Mouse (Mus musculus) lung, postnatal 0 days (tissue): Measurements from ENCODE around the gene Tgif1. TPM values are rescaled to one million over a fixed set of nuclear protein-coding genes. Genes with fewer than 3 reads are reported as not detected.

Experiments
- ATAC-seq: fragments of 200-750 bp; cut with Nextera tagmentation; 2 replicates; pipeline ENCODE4 v1.8.0; 2017; ENCODE audit warnings: moderate library complexity
- DNase-seq: peaks from one replicate; pipeline ENCODE4 v3.0.0-alpha.2; 2016; ENCODE audit warnings: low spot score
- H3K27ac ChIP-seq: fragments of 300-500 bp; sonication (generic); 2 replicates; pipeline ENCODE4 v1.5.1; 2014; ENCODE audit warnings: antibody characterized with exemption, mild to moderate bottlenecking, low read length, mixed read lengths
- H3K27me3 ChIP-seq: fragments of 300-500 bp; sonication (generic); replicated peaks from 2 replicates; pipeline ENCODE4 v1.6.1; 2014; ENCODE audit warnings: low read length, mixed read lengths; ENCODE audit not compliant: insufficient read depth
- H3K36me3 ChIP-seq: fragments of 300-500 bp; sonication (generic); 2 replicates; pipeline ENCODE4 v1.6.1; 2014; ENCODE audit warnings: low read length, mixed read lengths; ENCODE audit not compliant: insufficient read depth
- H3K4me1 ChIP-seq: fragments of 300-500 bp; sonication (generic); 2 replicates; pipeline ENCODE4 v1.6.1; 2014; ENCODE audit warnings: antibody characterized with exemption, low read depth, low read length, mixed read lengths; ENCODE audit not compliant: insufficient read depth
- H3K4me2 ChIP-seq: fragments of 300-500 bp; sonication (generic); replicated peaks from 2 replicates; pipeline ENCODE4 v1.6.1; 2014; ENCODE audit warnings: low read depth, mild to moderate bottlenecking, low read length, moderate library complexity, mixed read lengths
- H3K4me3 ChIP-seq: fragments of 300-500 bp; sonication (generic); 2 replicates; pipeline ENCODE4 v1.5.1; 2014; ENCODE audit warnings: low read depth, low read length
- H3K9ac ChIP-seq: fragments of 300-500 bp; sonication (generic); replicated peaks from 2 replicates; pipeline ENCODE4 v1.6.1; 2014; ENCODE audit warnings: low read depth, mild to moderate bottlenecking
- H3K9me3 ChIP-seq: fragments of 300-500 bp; sonication (generic); 2 replicates; pipeline ENCODE4 v1.6.1; 2016; ENCODE audit warnings: low read length, mixed read lengths
- CTCF ChIP-seq: IDR thresholded peaks from 2 replicates; pipeline ENCODE4 v1.5.1; 2016; ENCODE audit warnings: antibody characterized with exemption, mild to moderate bottlenecking
- EP300 ChIP-seq: IDR thresholded peaks from 2 replicates; pipeline ENCODE4 v1.6.1; 2016; ENCODE audit warnings: antibody characterized with exemption, mild to moderate bottlenecking, control low read depth
- WGBS: fragments of 180-500 bp; shearing (Covaris S2); extraction: QIAGEN DNeasy Blood & Tissue Kit; methylation state at CpG from one replicate; pipeline ENCODE4 v1.1.7; 2014; 5-methylcytosine and 5-hydroxymethylcytosine counted together
- polyA plus RNA-seq: library from polyadenylated mRNA; unstranded; fragments of >200 nt; fragmentation: Nextera tagmentation; extraction: Ambion mirVana; gene quantifications from 2 replicates; pipeline ENCODE4 v1.2.1, GENCODE M21; 2015

Tgif1 gene
- polyA plus RNA-seq, 1 experiment from 2014 or later: 45.2 TPM

- Histone ChIP-seq H3K36me3 (no peaks in the 10 kb centered on the region), H3K4me3 (no peak overlapping the region), H3K27ac (no peak overlapping the region), H3K4me1 (no peaks in the 10 kb centered on the region), H3K27me3 (no peaks in the 10 kb centered on the region), H3K9me3 (no peaks in the 10 kb centered on the region), H3K9ac (no peak overlapping the region), H3K4me2 (no peak overlapping the region)
- DNase-seq (no peak), ATAC-seq (no peak)
- no peak for TF ChIP-seq EP300
- no peak for TF ChIP-seq CTCF
Observed at GRCm38 (mm10) chr17:70878237-70878636, 24.9 kb upstream of the Tgif1 start.

GRCm38 (mm10) chr17:70873778-70874124 is 20.4 kb upstream of the Tgif1 start:
- no peak for TF ChIP-seq EP300
- no peak for TF ChIP-seq CTCF
- Histone ChIP-seq H3K9ac (no peak overlapping the region), H3K4me1 (no peaks in the 10 kb centered on the region), H3K27ac (no peak overlapping the region), H3K4me2 (peak overlapping the region; percentile 49), H3K27me3 (no peaks in the 10 kb centered on the region), H3K9me3 (no peaks in the 10 kb centered on the region), H3K4me3 (0 out of 2 replicates have a peak overlapping the region, but pooled peaks have one; percentile 6), H3K36me3 (no peaks in the 10 kb centered on the region)
- ATAC-seq (no peak), DNase-seq (no peak)
- 54% methylated on average over 7 of the region's 7 CpGs for WGBS

GRCm38 (mm10) chr17:70872936-70873777 is 19.8 kb upstream of the Tgif1 start:
- peak; percentile 82 for DNase-seq
- H3K4me2 ChIP-seq: peak overlapping the region; percentile 49
- H3K36me3 ChIP-seq: no peaks in the 10 kb centered on the region
- H3K27ac ChIP-seq: no peak overlapping the region
- 24% methylated on average over 21 of the region's 21 CpGs for WGBS
- no peaks in the 10 kb centered on the region for H3K27me3 ChIP-seq
- TF ChIP-seq EP300: no peak
- H3K4me3 ChIP-seq: 0 out of 2 replicates have a peak overlapping the region, but pooled peaks have one; percentile 6
- no peaks in the 10 kb centered on the region for H3K9me3 ChIP-seq
- H3K9ac ChIP-seq: no peak overlapping the region
- H3K4me1 ChIP-seq: no peaks in the 10 kb centered on the region
- peak; percentile 67 for ATAC-seq

- DNase-seq: peak; percentile 25
- ATAC-seq: peak; percentile 40
- peak overlapping the region; percentile 49; the same call in 1 of the 2 replicates for H3K4me2 ChIP-seq
Observed at GRCm38 (mm10) chr17:70872094-70872929, 19.0 kb upstream of the Tgif1 start.

GRCm38 (mm10) chr17:70871676-70872075 is 18.3 kb upstream of the Tgif1 start:
- Histone ChIP-seq H3K36me3 (no peaks in the 10 kb centered on the region), H3K27ac (no peak overlapping the region), H3K9me3 (no peaks in the 10 kb centered on the region), H3K4me2 (no peak overlapping the region), H3K4me1 (no peaks in the 10 kb centered on the region), H3K27me3 (no peaks in the 10 kb centered on the region), H3K4me3 (no peak overlapping the region), H3K9ac (no peak overlapping the region)
- TF ChIP-seq CTCF (no peak), EP300 (no peak)
- 64% methylated on average over 5 of the region's 5 CpGs for WGBS
- no peak for ATAC-seq
- no peak for DNase-seq

More at GRCm38 (mm10) chr17:70872094-70872929, 19.0 kb upstream of the Tgif1 start:
- Histone ChIP-seq H3K9ac (no peak overlapping the region), H3K4me1 (no peaks in the 10 kb centered on the region), H3K27ac (no peak overlapping the region), H3K27me3 (no peaks in the 10 kb centered on the region), H3K4me3 (no peak overlapping the region), H3K9me3 (no peaks in the 10 kb centered on the region), H3K36me3 (no peaks in the 10 kb centered on the region)
- TF ChIP-seq EP300: no peak
- no peak for TF ChIP-seq CTCF
- 30% methylated on average over 14 of the region's 14 CpGs for WGBS

GRCm38 (mm10) chr17:70870581-70870980 is 17.2 kb upstream of the Tgif1 start:
- Histone ChIP-seq H3K4me3 (no peak overlapping the region), H3K27ac (no peak overlapping the region), H3K4me1 (no peaks in the 10 kb centered on the region), H3K36me3 (no peaks in the 10 kb centered on the region), H3K9me3 (no peaks in the 10 kb centered on the region), H3K4me2 (no peak overlapping the region), H3K9ac (no peak overlapping the region), H3K27me3 (no peaks in the 10 kb centered on the region)
- DNase-seq (no peak), ATAC-seq (no peak)
- TF ChIP-seq CTCF: no peak
- no peak for TF ChIP-seq EP300
- WGBS: 89% methylated on average over 4 of the region's 4 CpGs
